Mouse (Mus musculus): ENCODE results near the gene Nkx2-5.

- TF ChIP-seq POLR2A (IDR thresholded peaks at IDR 0.05; ENCODE audit: low read depth, low read length) = no peak
- no peak for TF ChIP-seq CTCF (IDR thresholded peaks at IDR 0.05; ENCODE audit: borderline replicate concordance, insufficient read depth, low read length)
These were observed 1.6 kb downstream of the Nkx2-5 start for GRCm38 (mm10) chr17:26843229-26843567.

Measured in embryonic fibroblast, embryonic 13.5 days (primary cell).